Mouse (Mus musculus): ENCODE measurements around the gene Il17re.

The Il17re gene

GRCm38 (mm10) chr6:113457952-113458534 lies at the start of gene Il17re:
Gene Il17re, plus strand, starts transcription at chr6:113458484.
- no peak for DNase-seq (ENCODE audit: extremely low read depth, low read depth, low spot score)

DNA sequence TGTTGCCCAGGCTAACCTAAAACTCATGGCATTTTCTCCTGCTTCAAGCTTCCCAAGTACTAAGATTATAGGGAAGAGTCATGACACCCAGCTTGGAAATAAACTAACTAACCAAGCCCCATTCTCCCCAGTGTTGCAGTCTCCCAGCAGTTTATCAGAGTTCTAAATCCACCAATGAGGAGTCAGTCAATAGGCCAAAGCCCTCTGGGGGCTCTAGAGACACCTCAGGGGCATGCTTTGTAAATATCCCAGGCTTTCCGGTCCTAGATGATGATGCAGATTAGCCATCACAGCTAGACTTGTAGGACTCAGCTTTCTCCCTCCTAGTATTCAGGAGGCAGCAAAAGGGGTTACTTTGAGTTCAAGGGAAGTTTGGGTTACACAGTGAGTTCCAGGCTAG lies 48.3 kb upstream of the Il17re start:
- DNase-seq (ENCODE audit: extremely low read depth, low read depth, low spot score) = no peak

DNA sequence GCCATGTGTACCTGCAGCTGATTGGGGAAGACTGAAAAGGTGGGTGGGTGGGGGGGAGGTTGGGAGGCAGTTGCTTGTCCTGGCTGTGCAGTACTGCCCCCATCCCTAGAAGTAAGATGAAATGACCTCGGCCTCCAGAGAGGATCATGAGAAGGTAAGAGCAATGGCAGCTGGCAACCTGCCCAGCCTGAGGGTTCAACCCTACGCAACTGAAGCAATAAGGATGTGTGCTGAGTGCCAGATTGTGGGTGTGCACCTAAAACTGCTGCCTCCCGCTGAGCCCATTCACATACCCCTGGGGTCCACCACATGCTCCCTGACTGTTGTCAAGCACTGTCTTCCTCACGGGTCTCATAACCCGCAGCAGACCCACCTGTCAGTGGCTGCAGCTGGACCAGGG lies 41.9 kb upstream of the Il17re start:
- no peak for DNase-seq (ENCODE audit: extremely low read depth, low read depth, low spot score)

DNA sequence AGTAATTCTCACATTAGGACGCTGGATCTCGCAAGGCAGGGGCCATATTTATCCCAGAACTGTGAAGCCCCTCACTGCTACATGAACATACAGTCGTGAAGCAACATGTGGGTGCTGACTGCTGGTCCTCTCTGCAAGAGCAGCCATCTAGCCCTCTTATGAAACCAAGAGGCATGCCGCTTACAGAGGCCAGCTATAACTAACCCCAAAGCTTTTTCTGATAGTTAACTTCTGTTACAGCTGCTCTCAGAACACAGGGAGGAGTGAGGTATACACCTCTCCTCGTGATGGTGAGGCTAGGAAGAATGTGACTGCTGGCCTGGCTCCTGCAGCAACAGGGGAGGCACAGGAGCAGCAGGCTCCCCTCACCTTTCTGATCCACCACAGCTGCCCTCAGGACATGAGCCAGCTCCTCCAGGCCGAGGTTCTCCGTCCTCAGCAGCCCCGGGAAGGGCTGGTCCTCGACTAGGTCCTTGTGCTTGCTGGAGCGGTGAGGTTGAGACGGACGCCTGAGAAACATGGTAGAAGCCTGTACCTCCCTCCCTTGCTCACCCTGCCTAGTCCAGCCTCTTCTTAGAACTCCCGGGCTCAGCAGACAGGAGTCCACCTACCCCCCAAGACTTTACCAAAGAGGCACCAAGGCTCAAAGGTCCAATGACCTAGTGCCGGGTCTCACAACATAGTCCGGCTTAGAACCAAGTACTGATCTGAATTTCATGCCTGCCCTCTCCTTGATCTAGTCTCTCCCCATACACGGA lies 39.7 kb upstream of the Il17re start:
- no peak for DNase-seq (ENCODE audit: extremely low read depth, low read depth, low spot score)

DNA sequence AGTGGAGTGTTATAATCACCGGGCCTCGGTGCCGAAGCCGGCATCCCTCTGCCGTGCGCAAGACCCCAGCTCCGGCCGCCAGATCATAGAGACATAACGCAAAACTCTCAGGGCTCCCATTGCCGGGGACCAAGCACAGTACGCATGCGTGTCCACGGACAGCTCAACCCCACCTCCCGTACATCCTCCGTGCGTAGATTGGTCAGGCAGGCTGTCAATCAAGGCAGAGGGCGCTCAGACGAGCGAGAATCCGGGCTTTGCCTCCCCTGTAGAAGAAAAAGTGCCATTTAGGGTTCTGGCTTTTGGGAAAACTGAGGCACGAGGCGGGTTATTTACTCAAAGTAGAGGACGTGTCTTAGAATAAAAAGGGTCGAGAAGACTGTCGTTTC lies 39.1 kb upstream of the Il17re start, which contains the start of gene Rpusd3:
Gene Rpusd3, minus strand, starts transcription at position 142 of the 389 bp plus-strand sequence.
- no peak for DNase-seq (ENCODE audit: extremely low read depth, low read depth, low spot score)

GRCm38 (mm10) chr6:113423000-113423399 lies 35.3 kb upstream of the Il17re start:
- no peak for DNase-seq (ENCODE audit: extremely low read depth, low read depth, low spot score)

- no peak for DNase-seq (ENCODE audit: extremely low read depth, low read depth, low spot score)
Observed at GRCm38 (mm10) chr6:113424187-113424586, 34.1 kb upstream of the Il17re start.

GRCm38 (mm10) chr6:113426696-113427095 lies 31.6 kb upstream of the Il17re start:
- no peak for DNase-seq (ENCODE audit: extremely low read depth, low read depth, low spot score)

DNA sequence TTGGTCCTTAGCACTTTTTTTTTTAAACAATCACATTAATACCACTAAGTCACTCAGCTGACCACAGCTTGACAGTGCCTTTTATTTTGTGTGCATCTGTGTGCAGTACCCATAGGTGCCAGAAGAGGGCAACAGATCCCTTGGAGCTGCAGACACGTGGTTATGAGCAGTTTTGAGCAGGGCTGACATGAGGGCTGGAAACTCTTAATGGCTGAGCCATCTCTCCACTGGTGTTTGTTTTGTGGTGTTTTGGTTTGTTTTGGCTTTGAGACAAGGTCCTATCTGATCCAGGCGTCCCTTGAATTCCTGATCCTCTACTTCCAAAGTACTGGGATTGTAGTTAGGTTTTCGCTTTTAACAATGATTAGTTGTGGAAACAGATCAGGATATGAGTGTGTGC lies 30.9 kb upstream of the Il17re start:
- no peak for DNase-seq (ENCODE audit: extremely low read depth, low read depth, low spot score)

DNA sequence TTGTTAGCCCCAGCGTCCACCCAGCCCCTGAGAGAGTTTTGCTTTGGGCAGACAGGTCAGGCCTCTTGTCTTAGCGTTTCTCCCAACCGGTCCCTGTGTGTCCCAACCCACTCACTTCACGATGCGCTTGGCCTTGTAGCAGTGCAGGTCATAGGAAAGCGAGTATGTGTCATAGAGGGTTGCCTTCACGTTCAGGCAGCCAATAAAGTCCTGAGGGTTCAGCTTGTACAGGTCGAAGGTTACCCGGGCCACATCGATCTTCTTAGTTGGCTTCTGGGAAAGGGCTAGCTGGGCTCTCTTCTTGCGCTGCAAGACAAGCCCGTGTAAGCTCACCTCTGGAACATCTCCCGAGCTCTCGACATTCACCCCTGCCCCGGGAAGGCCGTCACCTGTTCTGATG lies 30.3 kb upstream of the Il17re start:
- DNase-seq (ENCODE audit: extremely low read depth, low read depth, low spot score) = no peak

- no peak for DNase-seq (ENCODE audit: extremely low read depth, low read depth, low spot score)
Observed at GRCm38 (mm10) chr6:113429965-113430364, 28.3 kb upstream of the Il17re start.

DNA sequence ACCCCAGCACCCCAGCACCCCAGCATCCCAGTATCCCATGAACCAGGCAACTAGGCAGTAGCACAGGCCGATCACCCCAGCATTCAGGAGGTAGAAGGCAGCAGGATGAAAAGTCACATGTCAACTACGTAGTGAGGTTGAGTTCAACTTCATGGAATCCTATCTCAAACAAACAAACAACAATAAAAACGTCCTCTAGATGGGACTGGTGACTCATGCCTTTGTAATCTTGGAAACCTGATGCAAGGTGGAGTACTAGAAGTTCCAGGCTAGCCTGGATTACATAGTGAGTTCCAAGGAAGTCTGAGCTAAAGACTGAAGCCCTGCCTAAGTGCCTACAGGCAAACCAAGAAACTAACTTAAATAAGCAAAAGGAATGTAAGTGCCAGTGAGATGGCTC lies 27.4 kb upstream of the Il17re start:
- DNase-seq (ENCODE audit: extremely low read depth, low read depth, low spot score) = no peak

DNA sequence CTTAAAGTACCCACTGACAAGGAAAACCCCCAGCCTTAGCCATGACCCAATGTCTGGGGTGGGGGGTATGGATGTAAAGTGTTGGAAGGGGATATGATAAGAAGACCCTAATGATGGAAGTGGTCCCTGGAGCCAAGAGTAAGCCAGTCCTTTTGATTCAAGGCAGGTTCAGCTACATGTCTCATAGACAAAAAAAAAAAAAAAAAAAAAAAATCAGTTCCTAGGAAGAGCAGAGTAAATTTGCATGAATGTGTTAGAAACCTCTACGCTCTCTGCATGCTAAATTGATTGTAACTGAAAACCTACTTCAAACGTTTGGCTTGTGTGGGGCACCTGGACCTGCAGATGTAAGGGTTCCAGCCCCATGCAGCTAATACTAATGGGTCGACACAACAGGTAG lies 26.5 kb upstream of the Il17re start:
- DNase-seq (ENCODE audit: extremely low read depth, low read depth, low spot score) = no peak

DNA sequence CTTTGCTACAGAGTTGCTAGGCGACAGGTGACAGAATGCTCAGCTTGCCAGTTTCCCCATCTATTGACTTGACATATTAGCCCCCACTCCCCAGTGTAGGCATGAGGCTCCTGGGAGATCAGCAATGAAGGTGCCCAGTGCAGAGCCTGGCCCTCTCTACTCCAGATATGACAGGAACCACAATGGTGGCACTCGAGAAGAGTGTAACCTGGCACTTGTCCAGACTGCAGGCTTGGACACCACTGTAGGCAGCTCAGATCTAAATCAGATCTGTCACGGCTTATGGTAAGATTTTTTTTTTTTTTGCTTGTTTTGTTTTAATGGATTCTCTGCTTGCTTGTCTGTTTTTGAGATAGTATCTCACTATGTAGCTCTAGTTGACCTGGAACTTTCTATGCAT lies 24.6 kb upstream of the Il17re start:
- no peak for DNase-seq (ENCODE audit: extremely low read depth, low read depth, low spot score)

DNA sequence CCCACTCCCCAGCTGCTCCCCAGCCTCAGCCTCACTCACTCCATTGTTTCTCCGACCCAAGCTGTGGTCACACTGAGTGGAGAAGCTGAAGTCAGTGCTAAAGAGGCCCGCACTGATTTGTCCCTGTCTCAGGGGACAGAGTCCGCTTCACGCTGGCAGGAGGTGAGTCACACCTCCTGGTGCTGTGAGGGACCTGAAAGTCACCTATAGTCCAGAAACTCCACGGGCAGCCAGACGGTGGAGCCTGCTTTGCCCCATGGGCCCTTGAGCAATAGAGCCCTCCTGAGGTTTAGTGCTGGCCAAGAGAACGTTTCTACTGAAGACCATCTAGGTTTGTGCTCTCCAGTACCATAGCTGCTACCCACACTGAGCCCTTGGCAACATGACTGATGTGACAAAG lies 23.6 kb upstream of the Il17re start:
- DNase-seq (ENCODE audit: extremely low read depth, low read depth, low spot score) = no peak

- no peak for DNase-seq (ENCODE audit: extremely low read depth, low read depth, low spot score)
Observed at GRCm38 (mm10) chr6:113435664-113436205, 22.5 kb upstream of the Il17re start, which contains the start of gene Cidec. Gene Cidec, minus strand, starts transcription at chr6:113435760.

- no peak for DNase-seq (ENCODE audit: extremely low read depth, low read depth, low spot score)
Observed at GRCm38 (mm10) chr6:113437135-113437534, 21.1 kb upstream of the Il17re start.

- DNase-seq (ENCODE audit: extremely low read depth, low read depth, low spot score) = no peak
Observed at GRCm38 (mm10) chr6:113438721-113439430, 19.4 kb upstream of the Il17re start.

DNA sequence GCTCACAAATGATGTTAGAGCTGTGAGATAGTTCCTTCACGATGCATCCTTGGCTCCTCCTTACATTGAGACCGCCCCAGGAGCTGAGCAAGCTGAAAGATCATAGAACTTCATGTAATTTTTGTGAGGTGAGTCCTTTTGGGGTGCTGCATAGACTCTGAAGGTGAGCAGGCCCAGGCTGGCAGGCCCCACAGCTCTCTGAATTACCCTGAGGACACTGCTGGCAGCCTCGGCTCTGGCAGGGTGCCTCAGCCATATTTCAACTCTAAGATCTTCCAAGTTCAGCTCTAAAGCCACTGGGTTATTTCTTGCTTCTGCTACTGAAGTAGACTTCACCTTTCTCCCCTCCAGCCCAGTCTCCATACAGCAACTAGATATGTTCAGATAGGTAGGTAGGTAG lies 17.6 kb upstream of the Il17re start:
- DNase-seq (ENCODE audit: extremely low read depth, low read depth, low spot score) = no peak

DNA sequence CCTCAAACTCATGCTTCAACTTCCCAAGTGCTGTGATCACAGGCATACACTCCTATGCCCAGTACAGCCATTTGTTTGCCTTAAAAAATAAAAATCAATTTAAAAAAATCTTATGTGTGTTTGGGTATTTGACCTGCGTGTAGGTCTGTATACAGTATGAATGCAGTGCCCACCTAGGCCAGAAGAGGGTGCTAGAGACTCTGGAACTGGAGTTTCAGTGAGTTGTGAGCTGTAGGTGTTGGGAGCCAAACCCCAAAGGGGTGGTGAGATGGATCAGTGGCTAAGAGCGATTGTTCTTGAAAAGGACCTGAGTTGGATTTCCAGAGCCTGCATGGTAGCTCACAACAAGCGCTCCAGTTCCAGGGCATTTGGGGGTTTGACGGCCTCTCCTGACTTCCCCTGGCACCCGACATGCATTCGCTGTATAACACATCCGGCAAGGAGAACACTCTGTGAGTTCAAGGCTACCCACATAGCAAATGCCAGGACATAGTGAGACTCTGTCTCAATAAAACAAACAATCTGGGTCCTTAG lies 17.1 kb upstream of the Il17re start:
- no peak for DNase-seq (ENCODE audit: extremely low read depth, low read depth, low spot score)

GRCm38 (mm10) chr6:113442087-113442441 lies 16.2 kb upstream of the Il17re start:
- no peak for DNase-seq (ENCODE audit: extremely low read depth, low read depth, low spot score)
